Mouse (Mus musculus) ES-Bruce4 (cell line): Measurements from ENCODE around the gene Phf11d.
"Not testable (repeated sequence)": the region's sequence is repeated elsewhere in the genome, so short reads cannot be mapped to it uniquely, and the experiment has no call there.

Source experiments
- CTCF ChIP-seq: IDR thresholded peaks from one replicate; pipeline ENCODE4 v1.8.1; 2011; ENCODE audit warnings: low read depth, low read length
- EP300 ChIP-seq: IDR thresholded peaks from 2 replicates; pipeline ENCODE4 v1.6.1; 2011; ENCODE audit warnings: low read depth, low read length; ENCODE audit not compliant: insufficient read depth
- POLR2A ChIP-seq: IDR thresholded peaks from one replicate; pipeline ENCODE4 v1.8.1; 2011; ENCODE audit warnings: low read length; ENCODE audit not compliant: insufficient read depth

- not testable (repeated sequence) for TF ChIP-seq CTCF, POLR2A, EP300
These were observed 46.2 kb downstream of the Phf11d start for GRCm38 (mm10) chr14:59319036-59319435.
